Mouse (Mus musculus) layer of hippocampus, adult 18-20 months (tissue): Measurements from ENCODE around the gene Foxred1. TPM values are rescaled to one million over a fixed set of nuclear protein-coding genes. Genes with fewer than 3 reads are reported as not detected.

Experiments used
- DNase-seq, 2 experiments: peaks; one replicate each; pipeline ENCODE4 v3.0.0; 2022; ENCODE audit warnings: low spot score in 2 of 2
- total RNA-seq, 2 experiments: library from RNA; stranded (reverse); gene quantifications; 2 replicates each; pipeline ENCODE4 v1.2.3; 2021

The Foxred1 gene
- total RNA-seq, 2 experiments from 2014 or later: 33.1 to 35.0 TPM

DNA sequence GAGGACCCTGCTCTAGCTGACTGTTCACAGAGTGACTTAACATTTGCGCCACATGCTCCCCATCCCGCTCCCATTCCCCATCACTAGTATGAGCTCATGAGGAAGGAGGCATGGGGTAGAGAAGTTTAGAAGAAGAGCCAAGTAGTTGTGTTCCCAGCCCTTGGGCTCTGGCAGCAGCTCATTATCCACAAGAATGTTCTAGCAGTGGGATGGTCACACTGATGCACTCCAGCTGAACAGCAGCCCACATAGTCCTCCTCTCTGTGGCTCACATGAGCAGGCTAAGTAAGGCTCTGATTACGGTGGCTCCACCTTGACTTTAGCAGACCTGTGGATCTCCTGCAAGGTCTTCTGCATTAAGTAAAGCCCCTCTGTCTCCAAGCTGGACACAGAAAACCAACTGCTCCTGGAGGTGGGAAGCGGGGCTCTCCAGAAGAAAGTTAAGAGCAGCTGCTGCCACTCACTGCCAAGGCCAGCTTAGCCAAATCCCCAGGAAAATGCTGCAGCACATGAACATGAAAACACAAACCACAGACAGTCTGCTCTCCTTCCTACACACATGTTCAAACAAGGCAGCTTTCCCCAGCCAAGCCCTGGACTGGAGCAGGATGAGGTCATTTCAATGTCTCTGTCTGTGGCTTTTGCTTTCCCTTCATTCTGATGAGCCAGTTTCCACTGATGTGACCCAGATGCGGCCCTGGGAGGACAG lies 54.7 kb downstream of the Foxred1 start:
- peak in 1 of 2 experiments; percentile 62 for DNase-seq

Other genes starting within 250 kb of the Foxred1 start
- 10 to 100 TPM; 26.8 to 31.0 TPM for gene St3gal4, start 91.8 kb downstream of the Foxred1 start, total RNA-seq
- gene Dcps, start 35.0 kb downstream of the Foxred1 start, total RNA-seq: 10 to 100 TPM; 21.1 to 21.2 TPM
- gene Srpr, start 10.9 kb downstream of the Foxred1 start, total RNA-seq: 10 to 100 TPM; 65.8 to 69.0 TPM
- gene Tirap, start 10.8 kb downstream of the Foxred1 start, total RNA-seq: 1 to 10 TPM; 2.1 to 2.4 TPM
- gene Fam118b, start 56.8 kb upstream of the Foxred1 start, total RNA-seq: 10 to 100 TPM; 28.9 to 29.1 TPM
- gene Rpusd4, start 56.8 kb upstream of the Foxred1 start, total RNA-seq: 10 to 100 TPM; 11.9 to 13.5 TPM
- 10 to 100 TPM; 11.2 to 11.9 TPM for gene Cdon, start 210.1 kb upstream of the Foxred1 start, total RNA-seq